Mouse (Mus musculus) liver, embryonic 14.5 days (tissue): ENCODE results near the gene Galnt17.

ENCODE experiments used
- CTCF ChIP-seq: IDR thresholded peaks from 2 replicates; pipeline ENCODE4 v1.5.1; 2016; ENCODE audit warnings: antibody characterized with exemption, low read depth, control low read depth
- EP300 ChIP-seq: IDR thresholded peaks from 2 replicates; pipeline ENCODE4 v1.6.1; 2016; ENCODE audit warnings: antibody characterized with exemption, low read depth

DNA sequence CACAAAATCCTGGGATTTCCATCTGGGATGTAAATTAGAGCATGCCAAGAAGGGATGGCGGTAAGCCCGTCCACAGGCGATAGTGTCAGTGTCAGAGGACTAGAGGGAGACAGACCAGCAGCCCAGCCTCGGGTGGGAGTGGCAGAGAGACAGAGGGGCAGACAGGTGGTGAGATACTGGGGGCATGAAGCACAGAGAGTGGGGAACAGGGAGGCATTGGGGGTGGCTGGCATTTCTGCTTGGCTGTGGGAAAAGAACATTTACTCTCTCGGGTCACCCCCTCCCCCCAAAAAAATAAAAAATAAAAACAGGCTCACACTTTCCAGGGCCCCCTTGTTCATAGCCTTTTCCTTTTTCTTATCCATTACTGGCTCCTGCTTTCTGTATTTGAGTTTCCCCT lies 287.4 kb downstream of the Galnt17 start:
- TF ChIP-seq CTCF (no peak), EP300 (no peak)
